27 mouse cellular contexts compared by ENCODE assay signal in genomic region chr4:89090217-89090616, GRCm38 (mm10).
"Had no signal": no experiment of that assay in that cellular context is flagged by ENCODE, and none has a peak within 500 bp of the region (broad histone marks: within the 10 kb centered on the region; RNA-seq: fewer than 3 reads in every experiment).

No protein-coding gene starts in this region.

- H3K4me3 ChIP-seq: heart, embryonic 13.5 days; heart, embryonic 15.5 days; intestine, embryonic 15.5 days; kidney, embryonic 15.5 days; left cerebral cortex, adult 2 months; limb, embryonic 10.5 days; limb, embryonic 12.5 days; liver, embryonic 13.5 days; liver, embryonic 15.5 days had no signal

- H3K4me2 ChIP-seq: heart, embryonic 11.5 days; heart, embryonic 13.5 days; heart, embryonic 15.5 days; hindbrain, embryonic 14.5 days; intestine, embryonic 15.5 days; kidney, embryonic 15.5 days; limb, embryonic 12.5 days; liver, embryonic 11.5 days; liver, embryonic 13.5 days; liver, embryonic 15.5 days had no signal

- H3K27ac ChIP-seq: heart, embryonic 13.5 days; heart, embryonic 15.5 days; hindbrain, embryonic 14.5 days; intestine, embryonic 15.5 days; kidney, embryonic 15.5 days; kidney, postnatal 0 days; left cerebral cortex, adult 2 months; limb, embryonic 10.5 days; limb, embryonic 12.5 days; liver, embryonic 13.5 days; liver, embryonic 15.5 days had no signal

- DNase-seq: gastrocnemius, postnatal 14 days; gastrocnemius, postnatal 36 days; heart, adult 18-20 months; heart, postnatal 14 days; heart, postnatal 36 days; kidney, adult 11 months; kidney, adult 2 months; kidney, adult 9 months; kidney, postnatal 14 days; kidney, postnatal 36 days; layer of hippocampus, adult 9-11 months; liver; liver, embryonic 13.5 days had no signal

- H3K27me3 ChIP-seq: heart, embryonic 13.5 days; heart, embryonic 15.5 days; intestine, embryonic 15.5 days; kidney, embryonic 15.5 days; limb, embryonic 12.5 days; liver, embryonic 13.5 days; liver, embryonic 15.5 days had no signal

- H3K36me3 ChIP-seq: heart, embryonic 13.5 days; heart, embryonic 15.5 days; intestine, embryonic 15.5 days; kidney, embryonic 15.5 days; limb, embryonic 10.5 days; limb, embryonic 12.5 days; liver, embryonic 13.5 days; liver, embryonic 15.5 days had no signal

- ATAC-seq: hindbrain, embryonic 16.5 days; inflammation-experienced regulatory T-cells, adult 6 months; intestine, embryonic 15.5 days had no signal

- H3K9ac ChIP-seq: heart, embryonic 13.5 days; heart, embryonic 15.5 days; hindbrain, embryonic 14.5 days; intestine, embryonic 15.5 days; kidney, embryonic 15.5 days; limb, embryonic 12.5 days; liver, embryonic 13.5 days; liver, embryonic 15.5 days had no signal

- H3K4me1 ChIP-seq: heart, embryonic 13.5 days; heart, embryonic 15.5 days; intestine, embryonic 15.5 days; kidney, embryonic 15.5 days; limb, embryonic 10.5 days; liver, embryonic 15.5 days had no signal

- H3K9me3 ChIP-seq: heart, embryonic 13.5 days; heart, embryonic 15.5 days; intestine, embryonic 15.5 days; kidney, embryonic 15.5 days; limb, embryonic 10.5 days; limb, embryonic 12.5 days; liver, embryonic 13.5 days; liver, embryonic 15.5 days had no signal
